Mouse (Mus musculus) urinary bladder, postnatal 4 days (tissue): ENCODE measurements around the gene Gm20903.
"Not testable (repeated sequence)": the region's sequence is repeated elsewhere in the genome, so short reads cannot be mapped to it uniquely, and the experiment has no call there.

Source experiments
- DNase-seq, 2 experiments: peaks; one replicate each; pipeline ENCODE4 v3.0.0; 2021 to 2022; ENCODE audit warnings: low spot score in 2 of 2

Gm20903 gene

GRCm38 (mm10) chrY:73669015-73669414 is at the start of gene Gm20903:
Gm20903 (plus strand) TSS chrY:73669315.
- DNase-seq: not testable (repeated sequence)
